Mouse (Mus musculus) adrenal gland, adult 18-20 months (tissue): Measurements from ENCODE around the gene Plch1. TPM values are rescaled to one million over a fixed set of nuclear protein-coding genes. Genes with fewer than 3 reads are reported as not detected.

Source experiments
- DNase-seq, 2 experiments: peaks; one replicate each; pipeline ENCODE4 v3.0.0; 2021 to 2022; ENCODE audit warnings: low spot score in 2 of 2
- long read RNA-seq, 2 experiments: library from polyadenylated mRNA; stranded (forward); transcript quantifications; one replicate each; pipeline ENCODE4 v2.0.0; 2021
- total RNA-seq, 2 experiments: library from RNA; stranded (reverse); gene quantifications; 1 replicate in 1 of 2; 2 replicates in 1 of 2; pipeline ENCODE4 v1.2.3; 2021

Gene Plch1
- under 1 TPM in 1 of 2 experiments, not detected in 1; 0.06 TPM for total RNA-seq
- long read RNA-seq, experiment 1 = 0 reads
- long read RNA-seq, experiment 2 = 0 reads

DNA sequence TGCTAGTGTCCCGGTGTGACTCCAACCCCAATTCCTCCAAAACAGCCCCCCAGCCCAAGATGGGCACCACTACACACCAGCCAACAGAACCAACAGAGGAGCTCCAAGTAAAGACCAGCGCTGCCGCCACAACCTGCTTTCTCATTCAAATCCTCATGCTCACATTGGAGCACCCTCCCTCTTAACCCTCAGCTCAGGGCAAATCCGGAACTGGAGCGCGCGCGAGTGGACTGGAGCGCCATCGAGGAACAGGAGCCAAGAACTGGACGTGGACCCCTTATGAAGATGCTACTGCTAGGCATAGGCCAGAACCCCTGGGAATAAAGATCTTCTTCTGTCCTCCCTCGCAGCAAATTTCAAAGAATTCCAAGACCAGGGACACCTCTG is at the start of gene Plch1:
Gene Plch1, minus strand, starts transcription at position 164 of the 387 bp plus-strand sequence.
- DNase-seq = peak; percentile 9 to 28

DNA sequence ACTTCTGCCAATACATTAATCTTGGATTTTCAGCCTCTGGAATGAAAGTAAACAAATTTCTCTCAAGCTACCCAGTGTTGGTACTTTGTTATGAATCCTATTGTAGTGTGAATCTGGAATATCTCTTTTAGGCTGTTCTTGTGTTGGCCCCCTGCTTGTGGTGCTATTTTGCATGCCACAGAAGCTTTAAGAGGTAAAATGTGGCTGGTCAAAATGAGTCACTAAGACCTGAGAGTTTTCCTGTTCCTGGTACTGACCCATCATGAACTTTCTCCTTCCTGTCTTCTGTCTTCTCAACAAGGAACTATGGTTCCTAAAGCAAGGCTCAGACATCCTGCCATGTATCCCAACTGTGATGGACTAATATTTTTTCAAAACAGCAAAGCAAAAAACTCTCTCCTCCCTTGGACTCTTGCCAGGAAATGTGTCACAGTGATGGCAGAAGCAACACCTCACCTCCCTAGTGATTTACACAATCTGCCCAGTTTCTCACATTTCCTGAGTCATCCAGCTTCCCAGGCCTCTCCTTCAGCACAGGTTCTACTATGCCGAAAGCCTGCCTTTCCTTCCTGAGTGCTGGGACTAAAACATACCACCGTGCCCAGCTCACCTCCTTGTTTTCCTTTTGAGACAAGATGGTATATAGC is 42.1 kb upstream of the Plch1 start:
- DNase-seq = no peak

DNA sequence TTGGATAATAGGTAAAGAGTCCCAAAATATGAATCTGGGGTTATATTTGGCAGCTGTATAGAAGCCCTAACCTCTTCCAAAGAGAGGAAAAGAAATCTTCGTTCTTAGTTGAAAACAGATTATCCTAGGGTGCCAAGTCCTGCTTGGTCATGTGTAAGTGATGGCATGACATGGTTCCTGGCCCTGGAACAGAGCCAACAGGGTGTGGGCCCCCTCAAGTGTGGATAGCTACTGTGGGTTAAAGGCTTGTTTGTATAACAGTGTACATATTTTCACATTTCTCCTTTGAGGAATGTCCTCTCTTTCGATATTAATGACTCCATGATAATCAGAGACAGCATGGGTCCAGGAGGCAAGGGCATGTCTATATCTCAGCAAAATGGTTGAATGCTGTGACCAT is 39.7 kb upstream of the Plch1 start:
- DNase-seq = no peak

DNA sequence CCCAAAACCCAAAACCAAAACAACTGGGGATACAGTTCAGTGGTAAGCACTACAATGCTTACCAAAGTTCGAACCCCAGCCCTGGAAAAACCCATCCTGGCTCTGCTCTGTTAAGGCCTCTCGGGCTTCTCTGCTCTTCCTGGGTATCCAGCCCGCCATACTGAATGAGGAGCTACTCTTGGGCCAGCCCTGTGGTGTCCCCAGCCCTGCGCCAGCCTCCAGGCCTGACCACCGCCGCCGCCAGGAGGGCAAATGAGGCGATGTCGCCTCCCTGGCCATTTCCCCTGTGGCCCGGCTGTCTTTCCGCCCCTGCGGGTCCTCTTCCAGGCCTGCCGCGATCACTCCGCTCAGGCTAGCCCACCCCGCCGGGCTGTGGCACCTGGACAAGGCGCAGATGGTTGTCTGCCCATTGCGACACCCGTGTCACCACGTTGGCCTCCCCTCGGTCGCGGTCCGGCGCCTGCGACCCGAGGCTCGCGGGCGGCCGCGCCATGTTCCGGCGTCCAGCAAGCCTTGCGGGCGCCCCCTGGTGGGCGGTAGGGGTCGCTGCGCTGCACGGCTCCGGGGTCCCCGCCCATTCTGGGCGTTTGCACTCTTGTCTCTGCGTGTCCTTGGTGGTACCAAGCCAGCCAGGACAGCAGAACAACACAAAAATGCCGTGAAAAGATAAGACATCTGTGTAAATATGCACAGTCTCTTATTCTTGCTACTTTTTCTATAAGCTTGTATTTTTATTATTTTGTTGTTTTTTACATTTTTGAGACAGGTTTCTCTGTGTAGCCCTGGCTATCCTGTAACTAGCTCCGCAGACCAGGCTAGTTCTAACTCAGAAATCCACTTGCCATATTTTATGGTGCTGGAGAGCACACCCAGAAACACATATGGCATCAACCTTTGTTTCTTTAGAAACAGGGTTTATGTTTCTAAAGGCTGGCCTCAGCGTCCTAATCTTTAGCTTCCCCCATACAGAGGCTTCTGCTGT is 29.9 kb upstream of the Plch1 start, which contains the start of gene E130311K13Rik:
Gene E130311K13Rik, minus strand, starts transcription at position 595 of the 982 bp plus-strand sequence.
- DNase-seq = peak; percentile 95

DNA sequence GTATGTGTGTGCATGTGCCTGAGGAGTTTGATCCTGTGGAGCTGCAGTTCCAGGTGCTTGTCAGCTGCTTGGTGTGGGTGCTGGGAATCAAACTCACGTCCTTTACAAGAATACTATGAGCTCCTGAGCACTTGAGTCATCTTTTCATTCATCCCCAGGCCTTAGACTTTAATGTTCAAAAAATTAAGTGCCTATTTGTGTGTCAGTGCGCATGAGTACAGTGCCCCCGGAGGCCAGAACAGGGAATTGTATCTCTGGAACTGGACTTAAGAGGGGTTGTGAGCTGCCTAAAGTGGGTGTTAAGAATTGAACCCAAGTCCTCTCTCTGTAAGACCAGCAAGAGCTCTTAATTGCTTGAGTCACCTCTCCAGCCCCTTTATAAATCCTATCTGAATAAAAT is 20.4 kb upstream of the Plch1 start:
- DNase-seq = peak in 1 of 2 experiments; percentile 22

DNA sequence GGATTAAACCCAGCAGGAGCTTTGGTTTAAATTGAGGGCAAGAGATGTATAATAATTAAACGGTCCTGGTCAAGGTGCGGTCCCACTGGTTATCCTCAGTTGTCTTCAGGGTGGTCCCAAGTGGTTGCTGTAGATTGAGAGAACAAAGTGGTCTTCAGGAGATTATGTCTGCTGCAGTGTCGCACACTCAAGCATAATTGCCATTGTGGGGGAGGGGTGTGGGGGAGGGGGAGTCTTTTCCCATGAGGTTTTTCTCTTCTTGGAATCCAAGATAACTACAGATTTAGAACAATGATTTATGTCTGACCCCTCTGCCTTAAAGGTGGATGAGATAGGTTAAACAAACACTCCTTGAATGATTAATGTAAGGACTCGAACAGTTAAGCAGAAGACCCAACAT is 11.0 kb upstream of the Plch1 start:
- no peak for DNase-seq

DNA sequence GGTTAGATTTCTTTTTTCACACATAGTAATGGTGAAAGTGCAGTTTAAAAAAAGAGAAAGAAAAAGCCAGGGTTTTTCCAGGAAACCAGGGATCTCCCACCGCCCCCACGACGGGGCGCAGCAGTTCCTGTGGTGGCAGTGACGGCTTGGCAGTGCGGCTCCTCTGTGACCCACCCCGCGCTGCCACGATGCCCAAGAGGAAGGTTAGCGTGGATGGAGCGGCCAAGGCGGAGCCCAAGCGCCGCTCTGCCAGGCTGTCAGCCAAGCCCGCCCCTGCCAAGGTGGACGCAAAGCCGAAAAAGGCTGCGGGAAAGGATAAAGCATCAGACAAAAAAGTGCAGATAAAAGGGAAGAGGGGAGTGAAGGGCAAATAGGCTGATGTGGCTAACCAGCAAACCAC is 6.0 kb upstream of the Plch1 start:
- no peak for DNase-seq

DNA sequence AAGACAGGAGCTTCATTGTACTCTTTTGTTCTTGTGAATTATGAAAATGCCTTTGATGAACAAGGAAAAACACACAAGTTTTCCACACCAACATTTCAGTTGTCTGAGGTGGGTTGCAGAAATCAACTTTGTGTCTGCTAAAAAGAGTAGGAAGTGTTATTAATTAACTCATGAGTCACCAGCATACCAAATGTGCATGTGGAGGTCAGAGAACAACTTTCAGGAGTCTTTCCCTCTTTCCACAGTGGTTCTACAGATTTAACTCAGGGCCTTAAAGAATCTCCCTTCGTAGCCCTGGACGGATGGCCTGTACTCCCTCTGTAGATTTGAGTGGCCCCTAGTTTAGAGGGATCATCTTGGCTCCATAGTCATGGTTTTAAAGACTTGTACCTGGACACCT is 4.9 kb upstream of the Plch1 start:
- DNase-seq = no peak

DNA sequence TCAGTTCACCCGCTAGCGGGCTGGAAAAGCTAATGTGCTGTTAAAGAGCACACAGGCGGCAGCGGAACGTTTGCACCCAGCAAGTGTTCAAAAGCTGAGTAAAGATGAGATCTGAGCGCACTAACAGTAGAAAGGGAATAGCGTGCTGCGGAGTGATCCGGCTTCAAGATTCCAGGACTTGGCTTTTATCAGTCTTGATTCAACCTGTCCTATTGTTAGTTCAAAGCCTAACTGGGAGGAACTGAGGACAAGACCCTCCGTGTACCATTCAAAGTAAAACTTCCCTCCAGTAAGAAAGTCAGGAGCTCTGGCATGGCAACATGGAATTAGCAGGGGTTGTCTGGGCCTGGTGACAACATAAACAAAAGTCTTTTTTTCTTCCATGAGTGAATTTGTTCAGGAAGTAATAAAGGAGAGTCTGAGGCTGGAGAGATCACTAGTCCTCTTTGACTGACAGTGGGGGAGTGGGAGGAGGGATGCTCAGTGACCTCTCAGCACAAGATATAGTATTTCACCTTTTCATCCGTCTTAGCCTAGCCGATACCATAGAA is 824 bp upstream of the Plch1 start:
- no peak for DNase-seq

DNA sequence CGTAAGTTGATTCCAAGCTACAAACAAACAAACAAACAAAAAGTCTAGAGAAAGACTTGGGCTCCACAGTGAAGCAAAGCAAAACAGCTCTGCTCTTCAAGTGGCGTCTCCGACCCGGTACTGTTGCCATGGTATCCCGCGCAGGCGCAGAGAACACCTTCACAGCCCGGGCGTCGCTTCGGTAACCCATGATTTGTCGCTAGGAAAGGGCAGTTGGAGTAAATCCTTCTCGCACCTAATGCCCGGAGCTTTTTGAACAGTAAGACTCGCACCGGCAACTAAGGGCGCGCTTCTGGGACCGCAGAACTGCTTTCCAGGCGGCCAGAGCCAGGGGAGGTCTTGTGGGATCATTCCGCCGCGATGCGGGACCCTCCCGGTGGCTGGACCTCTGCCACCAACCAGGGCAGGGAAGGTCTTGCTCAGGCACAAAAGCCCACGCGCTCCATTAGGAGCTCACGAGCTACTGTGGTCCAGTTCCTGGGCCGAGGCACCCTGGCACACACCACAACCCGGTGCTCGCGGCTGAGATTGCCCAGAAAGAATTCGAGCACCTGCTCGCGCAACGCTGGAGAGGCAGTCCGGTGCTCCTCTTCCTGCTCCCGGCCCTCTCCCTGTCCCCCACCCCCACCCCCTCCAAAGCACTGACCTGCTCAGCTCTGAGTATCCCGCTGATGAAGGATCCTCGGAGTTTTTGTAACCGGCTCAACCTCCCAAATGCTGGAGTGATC is 527 bp downstream of the Plch1 start:
- DNase-seq = peak; percentile 62 to 63

DNA sequence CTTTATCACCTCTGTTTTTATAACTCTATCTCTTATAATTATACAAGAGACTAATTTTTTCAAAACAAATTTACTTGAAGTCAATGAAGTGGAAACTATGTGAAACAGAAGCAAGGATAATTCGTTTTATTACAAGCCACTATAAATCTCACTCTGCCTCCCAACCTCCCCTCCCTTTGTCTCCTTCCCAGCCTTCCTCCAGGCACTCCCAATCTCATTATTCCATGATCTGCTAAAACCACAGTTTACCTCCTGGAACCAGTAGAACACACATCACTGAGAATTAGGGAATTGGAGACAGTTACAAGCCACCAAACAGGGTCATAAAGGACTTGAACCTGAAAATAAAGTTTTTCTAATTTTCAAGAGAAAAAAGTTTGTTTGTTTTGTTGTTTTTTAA is 2.1 kb downstream of the Plch1 start:
- DNase-seq = no peak

DNA sequence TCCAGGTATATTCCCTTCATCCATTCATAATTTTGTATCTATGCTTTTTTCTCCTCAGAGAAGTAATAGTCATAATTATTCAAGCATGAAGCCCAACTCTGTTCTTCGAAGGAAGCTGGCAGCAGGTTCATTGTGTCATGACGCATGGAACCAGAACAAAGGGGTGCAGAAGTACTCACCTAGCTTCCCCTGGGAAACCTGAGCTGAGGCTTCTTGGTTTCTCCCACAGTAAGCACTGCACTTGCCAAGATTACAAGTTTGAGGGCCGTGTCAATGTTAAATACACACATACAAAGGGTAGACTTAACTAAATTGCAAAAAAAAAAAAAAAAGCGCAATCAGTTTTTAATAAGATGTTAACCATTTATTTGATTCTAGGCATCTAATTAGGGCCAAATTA is 3.0 kb downstream of the Plch1 start:
- DNase-seq = no peak

DNA sequence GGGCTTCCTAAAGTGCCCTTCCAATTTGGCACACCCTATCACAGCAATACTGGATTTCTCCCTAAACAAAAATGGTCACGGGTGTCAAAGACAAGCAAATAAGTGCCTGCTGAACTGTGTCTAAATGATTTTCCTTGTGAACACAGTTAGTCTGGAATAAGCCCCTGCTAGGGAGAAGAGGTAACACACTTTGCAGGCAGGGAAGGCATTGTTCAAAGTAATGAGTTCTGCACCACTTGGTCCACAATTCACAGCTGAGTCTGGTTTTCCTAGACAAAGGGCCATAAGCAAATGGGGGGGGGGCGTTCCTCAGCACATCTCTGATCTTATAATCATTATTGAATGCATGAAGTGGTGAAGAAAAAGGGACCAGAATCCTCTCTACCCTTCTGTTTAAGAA is 3.5 kb downstream of the Plch1 start:
- no peak for DNase-seq

DNA sequence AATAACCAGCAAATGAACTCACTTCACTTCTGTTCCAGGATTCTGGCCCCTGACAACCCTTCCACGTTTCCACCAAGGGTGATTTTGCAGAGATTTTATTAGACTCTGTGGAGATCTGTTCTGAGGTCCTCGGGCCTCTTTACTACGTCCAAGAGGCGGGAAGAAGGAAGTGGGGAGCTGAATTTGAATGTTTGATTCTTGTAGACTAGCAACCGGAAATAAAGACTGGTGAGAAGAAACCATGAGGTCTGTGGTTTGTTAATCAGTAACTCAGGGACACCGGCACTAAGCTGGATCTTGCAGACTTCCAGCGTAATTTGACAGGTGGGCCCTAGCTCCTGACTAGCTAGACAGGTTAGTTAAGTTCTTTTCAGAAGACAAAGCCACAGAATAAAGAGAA is 5.6 kb downstream of the Plch1 start:
- DNase-seq = no peak

DNA sequence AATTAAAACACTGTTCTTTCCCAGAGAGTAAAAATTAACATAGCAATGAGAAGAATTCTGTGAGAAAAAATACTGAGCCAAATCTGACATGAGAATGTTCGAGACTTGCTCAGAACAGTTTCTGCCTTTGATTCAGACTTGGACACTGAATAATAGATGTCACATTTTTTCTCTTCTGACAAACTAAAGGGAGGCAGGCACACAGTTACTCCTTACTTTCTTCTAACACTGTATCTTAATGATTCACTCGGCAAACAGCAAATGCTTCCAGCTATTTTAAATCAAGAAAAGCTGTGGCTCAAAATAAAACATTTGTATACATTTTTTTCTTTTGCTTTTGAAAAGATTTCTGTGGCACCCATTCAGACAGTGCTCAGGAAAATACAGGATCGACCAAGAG is 7.1 kb downstream of the Plch1 start:
- no peak for DNase-seq

DNA sequence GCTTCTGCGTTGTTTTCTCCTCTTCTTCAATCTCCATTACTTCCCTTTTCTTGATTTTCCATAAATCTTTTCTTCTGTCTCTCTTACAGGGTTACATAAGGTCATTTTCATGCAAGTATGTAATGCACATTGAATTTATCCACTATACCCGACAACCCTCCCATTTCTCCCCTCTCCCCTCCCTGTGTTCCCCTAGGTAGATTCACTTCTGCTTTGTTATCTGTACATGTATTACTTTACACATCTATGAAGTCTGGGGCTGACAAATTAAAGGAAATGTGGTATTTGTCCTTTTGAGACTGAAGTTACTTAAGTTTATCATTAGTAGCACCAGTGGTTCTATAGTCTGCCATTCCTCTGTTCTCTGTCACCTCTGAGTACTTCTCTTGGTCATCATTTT is 18.2 kb downstream of the Plch1 start:
- no peak for DNase-seq

DNA sequence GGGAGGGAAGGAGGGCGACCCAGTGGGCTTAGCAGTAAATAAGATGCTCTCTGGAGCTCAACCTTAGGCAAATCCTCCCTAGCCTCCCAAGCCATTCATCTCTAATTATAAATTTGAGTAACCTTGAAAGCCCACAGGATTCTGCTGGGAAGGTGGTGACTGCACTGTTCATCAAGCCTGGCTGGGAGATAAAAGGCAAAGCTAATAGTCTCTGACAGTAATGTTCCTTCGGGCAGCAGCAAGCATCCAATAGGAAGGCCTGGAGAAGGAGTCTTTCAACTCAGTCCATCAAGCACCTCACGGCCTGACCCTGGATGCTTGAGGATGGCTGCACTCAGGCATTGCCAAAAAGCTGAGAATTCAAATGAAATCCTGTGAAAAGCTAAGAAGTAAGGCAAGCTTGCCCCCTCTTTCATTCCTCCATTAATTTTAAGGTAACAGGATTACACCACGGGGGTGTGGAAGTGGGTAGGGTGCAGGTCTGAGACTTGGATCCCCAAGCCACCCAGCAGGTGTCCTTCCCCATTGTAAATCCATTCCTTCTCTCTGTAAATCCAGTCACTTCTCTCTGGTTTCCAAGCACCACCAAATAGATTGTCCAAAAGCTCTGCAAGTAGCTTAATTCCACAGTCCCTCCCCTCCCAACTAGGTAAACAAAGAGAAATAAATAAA is 20.1 kb downstream of the Plch1 start:
- DNase-seq = no peak

DNA sequence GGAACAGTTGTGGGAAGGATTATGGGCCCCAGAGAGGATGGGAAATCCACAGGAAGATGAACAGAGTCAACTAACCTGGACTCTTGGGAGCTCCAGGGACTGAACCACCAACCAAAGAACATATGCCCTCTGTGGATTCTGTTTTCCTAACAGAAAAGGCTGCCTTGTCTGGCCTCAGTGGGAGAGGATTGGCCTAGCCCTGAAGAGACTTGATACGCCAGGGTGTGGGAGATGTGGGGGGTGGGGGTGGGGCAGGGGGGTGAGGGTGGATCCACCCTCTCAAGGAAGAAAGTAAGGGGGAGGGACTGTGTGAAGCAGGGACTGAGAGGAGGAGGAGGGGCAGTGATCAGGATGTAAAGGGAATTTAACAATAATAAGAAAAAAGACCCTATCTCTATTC is 26.5 kb downstream of the Plch1 start:
- no peak for DNase-seq

DNA sequence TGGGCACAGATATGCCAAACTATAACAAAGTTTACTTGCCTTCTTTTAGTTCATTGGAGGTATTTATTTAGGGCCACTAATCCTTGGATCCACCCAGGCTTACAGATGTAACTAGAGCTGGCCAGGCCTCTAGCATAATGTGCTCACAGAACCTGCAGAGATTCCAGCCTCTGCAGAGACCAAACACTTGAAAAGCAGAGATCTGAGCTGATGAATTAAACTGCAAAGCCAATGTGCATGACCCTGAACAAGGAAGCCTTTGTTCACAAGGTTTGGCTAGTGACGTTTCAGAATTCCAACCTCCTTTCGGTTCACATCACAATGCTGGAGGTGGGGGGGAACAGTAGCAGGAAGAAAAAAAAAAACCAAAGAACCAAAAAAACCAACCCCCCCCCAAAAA is 28.0 kb downstream of the Plch1 start:
- no peak for DNase-seq

DNA sequence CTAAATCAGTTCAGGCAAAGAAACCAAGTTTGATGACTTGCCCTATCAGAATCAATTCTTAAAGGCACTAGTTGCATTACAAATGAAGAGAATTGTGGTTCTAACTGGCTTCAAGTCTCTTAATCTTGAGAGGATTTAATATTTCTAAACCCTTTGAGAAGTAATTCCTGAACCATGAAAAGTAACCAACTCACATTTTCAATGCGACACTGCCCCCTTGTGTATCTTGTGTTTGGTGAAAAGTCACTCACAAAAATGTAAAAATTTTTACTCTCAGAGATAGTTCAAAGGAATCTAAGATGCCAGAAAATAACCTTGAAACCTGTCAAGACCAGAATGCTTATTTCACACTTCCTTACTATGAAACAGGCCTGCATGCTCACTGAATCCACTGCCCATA is 31.0 kb downstream of the Plch1 start:
- DNase-seq = peak; percentile 8 to 21

DNA sequence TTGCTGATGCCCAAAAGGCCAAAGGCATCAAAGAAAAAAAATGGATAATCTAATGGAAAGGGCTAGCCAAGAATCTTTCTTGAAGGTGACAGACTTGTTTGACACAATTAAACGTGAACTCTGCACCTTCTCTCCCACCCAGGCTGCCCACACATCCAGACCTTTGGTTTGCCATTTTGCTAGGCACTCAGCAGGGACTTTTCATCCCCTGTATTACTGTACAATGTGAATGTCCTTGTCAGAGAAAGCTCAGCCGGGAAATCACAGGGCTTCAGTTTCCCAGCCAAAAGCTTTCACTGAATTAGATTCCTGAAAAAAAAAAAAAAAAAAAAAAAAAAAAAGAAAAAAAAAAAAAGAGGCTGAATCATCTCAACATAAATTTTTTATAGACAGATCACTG is 34.2 kb downstream of the Plch1 start:
- DNase-seq = no peak
